Mouse (Mus musculus) heart, embryonic 14.5 days (tissue): ENCODE data around the gene Tns4. TPM values are rescaled to one million over a fixed set of nuclear protein-coding genes. Genes with fewer than 3 reads are reported as not detected.

Experiments used
- ATAC-seq: fragments of 200-750 bp; cut with Nextera tagmentation; 2 replicates; pipeline ENCODE4 v1.8.0; 2017; ENCODE audit warnings: low read depth, moderate TSS enrichment; ENCODE audit not compliant: insufficient number of reproducible peaks, insufficient read depth, low FRiP score
- H3K27ac ChIP-seq, 2 experiments: fragments of 200-500 bp in 1 of 2; fragments of 300-500 bp in 1 of 2; sonication (generic) in 1 of 2; replicated peaks in 1 of 2; 2 replicates each; pipeline ENCODE4 v1.5.1; 2012 to 2014; ENCODE audit warnings: low read depth in 2 of 2, low read length in 2 of 2, control low read depth in 1 of 2, mild to moderate bottlenecking in 1 of 2, mixed read lengths in 1 of 2; ENCODE audit not compliant: control insufficient read depth in 1 of 2, insufficient read depth in 1 of 2
- H3K27me3 ChIP-seq: fragments of 300-500 bp; sonication (generic); 2 replicates; pipeline ENCODE4 v1.6.1; 2014; ENCODE audit warnings: mild to moderate bottlenecking, low read length, control low read depth; ENCODE audit not compliant: control insufficient read depth, insufficient read depth
- H3K36me3 ChIP-seq: fragments of 300-500 bp; sonication (generic); 2 replicates; pipeline ENCODE4 v1.6.1; 2014; ENCODE audit warnings: mild to moderate bottlenecking, control low read depth, low read length, mixed read lengths; ENCODE audit not compliant: control insufficient read depth, insufficient read depth
- H3K4me1 ChIP-seq, 2 experiments: fragments of 200-500 bp in 1 of 2; fragments of 300-500 bp in 1 of 2; sonication (generic) in 1 of 2; 2 replicates each; pipeline ENCODE4 v1.6.1; 2012 to 2014; ENCODE audit warnings: low read length in 2 of 2, control low read depth in 1 of 2, mixed read lengths in 1 of 2; ENCODE audit not compliant: control insufficient read depth in 2 of 2, insufficient read depth in 2 of 2
- H3K4me2 ChIP-seq: fragments of 300-500 bp; sonication (generic); 2 replicates; pipeline ENCODE4 v1.6.1; 2014; ENCODE audit warnings: mild to moderate bottlenecking, low read length
- H3K4me3 ChIP-seq, 2 experiments: fragments of 200-500 bp in 1 of 2; fragments of 300-500 bp in 1 of 2; sonication (generic) in 1 of 2; 2 replicates each; pipeline ENCODE4 v1.5.1; 2012 to 2014; ENCODE audit warnings: low read length in 2 of 2, mild to moderate bottlenecking in 2 of 2, control low read depth in 1 of 2, low read depth in 1 of 2, moderate library complexity in 1 of 2; ENCODE audit not compliant: control insufficient read depth in 1 of 2, insufficient read depth in 1 of 2
- H3K9ac ChIP-seq: fragments of 300-500 bp; sonication (generic); 2 replicates; pipeline ENCODE4 v1.6.1; 2014; ENCODE audit warnings: mild to moderate bottlenecking, low read length
- H3K9me3 ChIP-seq: fragments of 300-500 bp; sonication (generic); 2 replicates; pipeline ENCODE4 v1.6.1; 2016; ENCODE audit warnings: low read length, control low read depth; ENCODE audit not compliant: control insufficient read depth
- WGBS: fragments of 180-500 bp; shearing (Covaris S2); extraction: QIAGEN DNeasy Blood & Tissue Kit; methylation state at CpG from one replicate; pipeline ENCODE4 v1.1.7; 2014; 5-methylcytosine and 5-hydroxymethylcytosine counted together
- polyA plus RNA-seq: library from polyadenylated mRNA; unstranded; fragments of >200 nt; fragmentation: Nextera tagmentation; extraction: Ambion mirVana; gene quantifications from 2 replicates; pipeline ENCODE4 v1.2.1, GENCODE M21; 2014

The Tns4 gene
- polyA plus RNA-seq, 1 experiment from 2014 or later, result 0.19 TPM

GRCm38 (mm10) chr11:99098924-99099323, 9.8 kb upstream of the Tns4 start:
- Histone ChIP-seq H3K4me3 (no peak overlapping the region), H3K27ac (no peak overlapping the region), H3K4me1 (peaks cover 5 to 9% of the 10 kb centered on the region in 2 experiments; a peak in 2 of 4 replicates), H3K9ac (no peak overlapping the region), H3K4me2 (no peak overlapping the region), H3K36me3 (no peaks in the 10 kb centered on the region), H3K9me3 (no peaks in the 10 kb centered on the region), H3K27me3 (no peaks in the 10 kb centered on the region)
- WGBS, result 81% methylated on average over 9 of the region's 9 CpGs
- ATAC-seq, result no peak

- no peaks in the 10 kb centered on the region for H3K27me3 ChIP-seq
- H3K4me1 ChIP-seq, result peaks cover 5 to 9% of the 10 kb centered on the region in 2 experiments; a peak in 2 of 4 replicates
- H3K27ac ChIP-seq, result no peak overlapping the region
- H3K4me3 ChIP-seq, result no peak overlapping the region
- ATAC-seq, result no peak
- WGBS, result 80% methylated on average over 8 of the region's 8 CpGs
- H3K9ac ChIP-seq, result no peak overlapping the region
- no peaks in the 10 kb centered on the region for H3K36me3 ChIP-seq
- no peaks in the 10 kb centered on the region for H3K9me3 ChIP-seq
- H3K4me2 ChIP-seq, result no peak overlapping the region
Measured at GRCm38 (mm10) chr11:99096996-99097774, 8.1 kb upstream of the Tns4 start.

- H3K27ac ChIP-seq, result no peak overlapping the region
- H3K9me3 ChIP-seq, result no peaks in the 10 kb centered on the region
- no peak overlapping the region for H3K4me2 ChIP-seq
- no peak overlapping the region for H3K9ac ChIP-seq
- no peak for ATAC-seq
- H3K27me3 ChIP-seq, result no peaks in the 10 kb centered on the region
- no peaks in the 10 kb centered on the region for H3K36me3 ChIP-seq
- 91% methylated on average over 4 of the region's 4 CpGs for WGBS
- H3K4me3 ChIP-seq, result no peak overlapping the region
- H3K4me1 ChIP-seq, result peaks cover 4 to 5% of the 10 kb centered on the region in 2 experiments; a peak in 2 of 4 replicates
Measured at GRCm38 (mm10) chr11:99096417-99096816, 7.3 kb upstream of the Tns4 start.

- 82% methylated on average over 4 of the region's 4 CpGs for WGBS
- no peak for ATAC-seq
- Histone ChIP-seq H3K27ac (no peak overlapping the region), H3K4me2 (no peak overlapping the region), H3K4me3 (no peak overlapping the region), H3K36me3 (no peaks in the 10 kb centered on the region), H3K9ac (no peak overlapping the region), H3K4me1 (peaks cover 4 to 5% of the 10 kb centered on the region in 2 experiments; a peak in 2 of 4 replicates), H3K27me3 (no peaks in the 10 kb centered on the region), H3K9me3 (no peaks in the 10 kb centered on the region)
Measured at GRCm38 (mm10) chr11:99095759-99096158, 6.7 kb upstream of the Tns4 start.

GRCm38 (mm10) chr11:99094911-99095676, 6.0 kb upstream of the Tns4 start:
- WGBS, result 33% methylated on average over 2 of the region's 2 CpGs
- no peaks in the 10 kb centered on the region for H3K9me3 ChIP-seq
- H3K4me1 ChIP-seq, result peaks cover 4 to 5% of the 10 kb centered on the region in 2 experiments; a peak in 2 of 4 replicates
- no peak overlapping the region for H3K27ac ChIP-seq
- H3K36me3 ChIP-seq, result no peaks in the 10 kb centered on the region
- no peak overlapping the region for H3K4me2 ChIP-seq
- no peak overlapping the region for H3K9ac ChIP-seq
- H3K27me3 ChIP-seq, result no peaks in the 10 kb centered on the region
- ATAC-seq, result no peak
- no peak overlapping the region for H3K4me3 ChIP-seq

GRCm38 (mm10) chr11:99093740-99094139, 4.6 kb upstream of the Tns4 start:
- Histone ChIP-seq H3K36me3 (no peaks in the 10 kb centered on the region), H3K9me3 (no peaks in the 10 kb centered on the region), H3K27me3 (no peaks in the 10 kb centered on the region), H3K4me1 (no peaks in the 10 kb centered on the region), H3K4me2 (no peak overlapping the region), H3K27ac (no peak overlapping the region), H3K4me3 (no peak overlapping the region), H3K9ac (no peak overlapping the region)
- 77% methylated on average over 7 of the region's 7 CpGs for WGBS
- ATAC-seq, result no peak

- WGBS, result 35% methylated on average over 2 of the region's 2 CpGs
Measured at GRCm38 (mm10) chr11:99091666-99092065, 2.6 kb upstream of the Tns4 start.

More at GRCm38 (mm10) chr11:99091666-99092065, 2.6 kb upstream of the Tns4 start:
- no peaks in the 10 kb centered on the region for H3K9me3 ChIP-seq
- H3K4me1 ChIP-seq, result no peaks in the 10 kb centered on the region
- H3K27ac ChIP-seq, result no peak overlapping the region
- no peak for ATAC-seq
- H3K36me3 ChIP-seq, result no peaks in the 10 kb centered on the region
- H3K4me3 ChIP-seq, result no peak overlapping the region
- H3K27me3 ChIP-seq, result no peaks in the 10 kb centered on the region
- no peak overlapping the region for H3K4me2 ChIP-seq
- H3K9ac ChIP-seq, result no peak overlapping the region
